Mouse (Mus musculus) A20 (cell line): ENCODE data around the gene Stom.

Source experiments
- DNase-seq: peaks from one replicate; pipeline ENCODE4 v3.0.0-alpha.2; 2011; ENCODE audit warnings: low read depth, low spot score

Gene Stom

GRCm38 (mm10) chr2:35336388-35337280, at the start of gene Stom:
TSS of gene Stom (minus strand) at chr2:35336976.
- DNase-seq = peak; percentile 97

GRCm38 (mm10) chr2:35385441-35385871, 48.7 kb upstream of the Stom start:
- DNase-seq = no peak

- DNase-seq = no peak
Measured at GRCm38 (mm10) chr2:35379306-35379705, 42.5 kb upstream of the Stom start.

DNA sequence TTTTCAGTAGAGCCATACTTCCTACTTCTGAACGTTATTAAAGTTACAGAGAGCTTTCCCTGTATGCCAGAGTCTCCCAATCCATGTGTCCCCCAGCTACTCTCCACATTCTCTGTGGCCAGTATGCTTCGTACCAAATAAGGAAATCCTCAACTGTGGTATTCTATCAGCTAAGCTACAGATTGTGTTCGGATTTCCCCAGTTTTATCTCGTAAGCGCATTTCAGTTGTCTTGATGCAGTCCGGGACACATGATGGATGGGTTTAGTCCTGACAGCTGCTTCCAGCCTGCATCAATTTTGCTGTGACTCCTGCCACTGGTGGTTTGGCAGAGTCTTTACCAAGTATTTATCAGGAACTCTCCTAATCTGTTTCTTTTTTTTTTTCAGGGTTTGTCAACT, 40.8 kb upstream of the Stom start:
- no peak for DNase-seq

- DNase-seq = peak; percentile 58
Measured at GRCm38 (mm10) chr2:35373003-35373402, 36.2 kb upstream of the Stom start.

GRCm38 (mm10) chr2:35370686-35371085, 33.9 kb upstream of the Stom start:
- no peak for DNase-seq

- DNase-seq = no peak
Measured at GRCm38 (mm10) chr2:35367629-35368028, 30.9 kb upstream of the Stom start, which contains the start of gene 4930568D16Rik. TSS of gene 4930568D16Rik (minus strand) at chr2:35367729.

- DNase-seq = peak; percentile 63
Measured at GRCm38 (mm10) chr2:35349184-35349583, 12.4 kb upstream of the Stom start.

DNA sequence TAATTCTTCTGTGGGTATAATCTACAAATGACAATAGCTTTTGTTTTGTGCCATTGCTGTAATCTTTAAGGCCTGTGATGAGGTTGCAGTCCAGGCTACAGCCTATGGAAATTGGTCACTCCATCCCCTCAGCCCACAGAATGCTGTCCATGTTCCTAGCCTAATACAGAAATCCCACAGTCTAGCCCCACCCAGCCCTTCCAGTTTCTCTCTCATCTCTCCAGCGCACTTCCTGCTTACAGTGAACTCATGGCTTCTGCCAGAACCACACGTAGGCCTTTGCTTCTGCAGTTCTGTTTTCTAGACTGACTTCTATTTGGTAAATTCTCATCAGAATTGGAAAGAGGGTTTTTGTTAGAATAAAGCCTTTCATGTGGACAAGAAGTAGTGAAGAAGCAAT, 9.2 kb upstream of the Stom start:
- DNase-seq = no peak

- DNase-seq = no peak
Measured at GRCm38 (mm10) chr2:35342605-35343004, 5.8 kb upstream of the Stom start.

DNA sequence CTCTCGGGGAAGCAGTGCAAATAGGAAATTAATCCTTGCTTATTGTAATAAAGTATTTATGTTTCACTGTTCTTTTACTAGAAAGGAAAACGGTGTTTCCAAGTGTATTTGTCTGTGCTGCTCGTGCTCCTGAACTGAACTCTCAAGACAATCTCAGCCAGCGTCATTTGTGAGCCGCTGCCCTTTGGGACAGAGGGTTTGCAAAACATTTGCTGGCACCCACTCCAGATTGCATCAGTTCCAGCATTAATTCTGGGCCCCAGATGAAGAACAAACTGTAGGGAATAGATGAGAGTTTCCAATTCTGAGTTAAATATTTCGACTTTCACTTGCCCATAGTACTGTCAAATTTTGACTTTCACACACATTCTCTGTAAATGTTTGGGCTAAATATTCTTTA, 1.9 kb upstream of the Stom start:
- DNase-seq = no peak

- no peak for DNase-seq
Measured at GRCm38 (mm10) chr2:35338036-35338435, 1.3 kb upstream of the Stom start.

DNA sequence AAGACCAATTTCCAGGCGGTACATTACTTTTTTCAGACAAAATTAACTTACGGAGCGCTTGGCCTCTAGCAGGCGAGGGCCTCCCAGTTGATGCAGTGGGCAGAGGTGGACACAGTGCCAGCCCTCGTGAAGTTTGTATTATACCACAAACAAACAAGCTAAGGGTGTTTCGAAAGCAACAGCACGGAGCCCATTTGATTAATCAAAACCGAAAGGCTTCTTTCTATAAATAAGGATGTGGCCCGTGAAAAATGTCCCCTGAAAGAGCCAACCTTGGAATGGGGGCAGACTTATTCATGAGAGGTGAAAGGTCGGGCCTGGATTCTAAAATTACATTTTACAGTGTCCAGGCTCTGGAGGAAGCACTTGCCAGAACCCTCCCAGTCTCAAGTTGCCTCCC, 643 bp upstream of the Stom start:
- DNase-seq = no peak

- DNase-seq = no peak
Measured at GRCm38 (mm10) chr2:35335620-35336019, 1.2 kb downstream of the Stom start.

GRCm38 (mm10) chr2:35333670-35334069, 3.1 kb downstream of the Stom start:
- no peak for DNase-seq

DNA sequence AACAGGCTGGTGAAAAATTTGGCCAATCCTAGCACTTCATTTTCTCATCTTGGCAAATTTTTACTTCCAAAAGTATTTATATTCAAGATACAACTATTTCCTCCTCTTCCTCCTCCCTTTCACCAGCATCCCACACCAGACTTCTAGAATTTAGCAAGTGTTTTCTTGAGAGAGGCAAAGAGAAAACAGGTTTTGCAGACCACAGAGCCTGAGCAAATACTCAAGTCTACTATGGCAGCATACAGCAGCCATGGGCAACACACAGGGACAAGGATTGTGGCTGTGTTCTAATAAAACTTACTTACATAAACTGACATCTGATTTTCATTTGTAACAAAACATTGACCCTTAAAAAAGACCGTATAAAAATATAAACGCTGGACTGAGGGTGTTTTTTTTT, 5.6 kb downstream of the Stom start:
- DNase-seq = no peak

DNA sequence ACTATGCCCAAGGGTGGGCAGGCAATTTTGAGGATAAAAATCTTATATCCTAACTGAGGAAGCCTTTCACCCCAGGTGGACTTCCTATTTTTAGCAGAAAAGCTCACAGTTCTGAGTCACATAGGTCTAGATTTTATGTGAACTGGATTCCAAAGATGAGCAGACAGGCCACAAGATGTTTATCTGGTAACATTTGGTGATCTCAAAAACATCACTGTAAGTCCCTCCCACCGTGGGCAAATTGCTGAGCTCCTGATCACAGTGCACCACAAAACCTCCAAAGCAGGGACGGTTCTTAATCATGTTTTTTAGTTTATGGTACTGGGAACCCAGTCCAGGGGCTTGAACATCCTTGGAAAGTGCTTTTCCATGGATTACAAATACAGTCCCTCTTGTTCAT, 7.7 kb downstream of the Stom start:
- DNase-seq = no peak

DNA sequence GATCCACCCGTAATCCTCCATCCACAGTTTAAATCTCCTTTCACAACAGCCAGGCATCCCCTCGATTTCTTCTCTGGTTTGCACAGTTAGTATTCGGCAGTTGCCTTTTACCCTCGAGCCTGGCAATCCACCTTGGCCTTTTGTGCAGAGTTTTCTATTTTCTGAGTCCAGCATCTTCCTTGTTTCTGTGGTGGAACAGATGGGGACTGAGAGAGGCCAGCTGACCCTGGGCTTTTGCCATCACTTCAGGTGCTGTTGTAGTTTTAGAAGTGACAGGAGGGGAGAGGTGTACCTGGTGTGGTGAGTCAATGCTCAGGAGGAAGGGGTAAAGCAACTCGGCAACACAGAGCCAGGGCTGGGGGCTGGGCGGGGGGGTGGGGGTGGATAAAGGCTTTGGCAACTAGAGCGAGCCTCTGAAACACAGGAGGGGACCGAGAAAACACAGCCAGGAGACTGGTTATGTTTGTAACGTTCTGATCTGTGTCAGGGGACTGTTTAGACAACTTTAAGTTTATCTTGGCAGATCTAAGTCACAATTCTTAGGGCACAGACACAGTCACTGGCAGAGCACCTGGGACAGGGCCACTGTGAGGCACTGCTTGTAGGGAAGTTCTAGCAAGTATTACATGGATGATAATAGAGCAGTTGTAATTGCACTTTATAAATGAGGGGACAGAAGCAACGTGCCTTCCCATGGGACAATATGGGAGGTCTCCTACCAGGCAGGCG, 8.5 kb downstream of the Stom start:
- DNase-seq = no peak

DNA sequence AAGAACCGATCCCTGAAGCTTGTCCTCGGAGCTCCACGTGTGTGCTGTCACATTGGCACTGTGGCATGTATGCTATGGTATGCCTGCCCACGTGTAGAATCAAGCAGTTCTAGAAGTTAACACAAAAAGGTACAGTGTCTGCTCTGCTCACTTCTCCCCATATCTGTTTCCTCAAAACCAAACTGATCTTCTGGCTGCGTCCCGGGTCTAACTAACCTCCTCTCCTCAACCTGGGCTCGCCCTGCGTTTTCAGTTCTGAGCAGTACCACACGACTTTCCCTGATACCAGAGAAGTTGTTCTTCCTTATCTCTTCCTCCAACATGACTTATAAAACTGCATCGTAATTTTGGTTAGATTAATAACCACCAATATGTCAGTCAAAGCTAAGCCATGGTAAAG, 9.2 kb downstream of the Stom start:
- no peak for DNase-seq

- DNase-seq = no peak
Measured at GRCm38 (mm10) chr2:35326931-35327330, 9.8 kb downstream of the Stom start.

GRCm38 (mm10) chr2:35325930-35326329, 10.8 kb downstream of the Stom start:
- no peak for DNase-seq

GRCm38 (mm10) chr2:35322404-35323164, 14.2 kb downstream of the Stom start:
- no peak for DNase-seq
